Mouse (Mus musculus): ENCODE data around the gene Pdgfd. TPM values are rescaled to one million over a fixed set of nuclear protein-coding genes. Genes with fewer than 3 reads are reported as not detected.
A peak's percentile ranks its signal among the peaks of the same experiment; 100 is the strongest.

The Pdgfd gene
- 2.3 and 3.4 TPM in 2 replicates for polyA plus RNA-seq (2014; fragmentation: Nextera tagmentation; extraction: Ambion mirVana)

- Histone ChIP-seq H3K4me3 (ENCODE audit: low read depth, low read length) (peak within 1 kb of the TSS; percentile 37), H3K9ac (ENCODE audit: low read length) (peak within 1 kb of the TSS; percentile 54), H3K9me3 (ENCODE audit: control insufficient read depth, low read length) (no peaks in the 10 kb centered on the region), H3K27me3 (ENCODE audit: control insufficient read depth, insufficient read depth, low read length) (no peaks in the 10 kb centered on the region), H3K4me1 (replicated peaks; ENCODE audit: control insufficient read depth, insufficient read depth, low read length) (no peaks in the 10 kb centered on the region), H3K36me3 (ENCODE audit: control insufficient read depth, insufficient read depth, low read length) (no peaks in the 10 kb centered on the region), H3K27ac (ENCODE audit: low read depth, low read length) (no peak within 1 kb of the TSS), H3K4me2 (ENCODE audit: low read depth, low read length, severe bottlenecking) (peak within 1 kb of the TSS; percentile 63)
- 2% methylated on average over 32 of the region's 32 CpGs for WGBS
- ATAC-seq (replicated peaks; ENCODE audit: low FRiP score) (peak; percentile 94), DNase-seq (ENCODE audit: low spot score) (peak; percentile 84)
These were observed at the start of gene Pdgfd for GRCm38 (mm10) chr9:6168391-6169037. Gene Pdgfd (plus strand): TSS chr9:6168584.

- H3K9ac ChIP-seq (ENCODE audit: low read length) = no peak overlapping the region
These were observed 651 bp downstream of the Pdgfd start for GRCm38 (mm10) chr9:6169038-6169431.

GRCm38 (mm10) chr9:6170962-6171361 is 2.6 kb downstream of the Pdgfd start:
- no peak for DNase-seq (ENCODE audit: low spot score)
- Histone ChIP-seq H3K4me1 (replicated peaks; ENCODE audit: control insufficient read depth, insufficient read depth, low read length) (no peaks in the 10 kb centered on the region), H3K9me3 (ENCODE audit: control insufficient read depth, low read length) (no peaks in the 10 kb centered on the region), H3K27me3 (ENCODE audit: control insufficient read depth, insufficient read depth, low read length) (no peaks in the 10 kb centered on the region), H3K9ac (ENCODE audit: low read length) (no peak overlapping the region), H3K36me3 (ENCODE audit: control insufficient read depth, insufficient read depth, low read length) (no peaks in the 10 kb centered on the region), H3K27ac (ENCODE audit: low read depth, low read length) (no peak overlapping the region), H3K4me2 (ENCODE audit: low read depth, low read length, severe bottlenecking) (no peak overlapping the region), H3K4me3 (ENCODE audit: low read depth, low read length) (no peak overlapping the region)
- 90% methylated on average over 9 of the region's 9 CpGs for WGBS
- no peak for ATAC-seq (replicated peaks; ENCODE audit: low FRiP score)

More at GRCm38 (mm10) chr9:6169038-6169431, 651 bp downstream of the Pdgfd start:
- H3K4me2 ChIP-seq (ENCODE audit: low read depth, low read length, severe bottlenecking) = peak overlapping the region; percentile 63
- no peaks in the 10 kb centered on the region for H3K4me1 ChIP-seq (replicated peaks; ENCODE audit: control insufficient read depth, insufficient read depth, low read length)
- H3K27ac ChIP-seq (ENCODE audit: low read depth, low read length) = no peak overlapping the region
- ATAC-seq (replicated peaks; ENCODE audit: low FRiP score) (peak; percentile 64), DNase-seq (ENCODE audit: low spot score) (no peak)
- H3K36me3 ChIP-seq (ENCODE audit: control insufficient read depth, insufficient read depth, low read length) = no peaks in the 10 kb centered on the region
- no peaks in the 10 kb centered on the region for H3K27me3 ChIP-seq (ENCODE audit: control insufficient read depth, insufficient read depth, low read length)
- 62% methylated on average over 3 of the region's 3 CpGs for WGBS
- H3K9me3 ChIP-seq (ENCODE audit: control insufficient read depth, low read length) = no peaks in the 10 kb centered on the region
- peak overlapping the region; percentile 37 for H3K4me3 ChIP-seq (ENCODE audit: low read depth, low read length)

- Histone ChIP-seq H3K9ac (ENCODE audit: low read length) (no peak overlapping the region), H3K4me3 (ENCODE audit: low read depth, low read length) (no peak overlapping the region), H3K27me3 (ENCODE audit: control insufficient read depth, insufficient read depth, low read length) (no peaks in the 10 kb centered on the region), H3K9me3 (ENCODE audit: control insufficient read depth, low read length) (no peaks in the 10 kb centered on the region), H3K27ac (ENCODE audit: low read depth, low read length) (no peak overlapping the region), H3K4me1 (replicated peaks; ENCODE audit: control insufficient read depth, insufficient read depth, low read length) (no peaks in the 10 kb centered on the region), H3K4me2 (ENCODE audit: low read depth, low read length, severe bottlenecking) (no peak overlapping the region), H3K36me3 (ENCODE audit: control insufficient read depth, insufficient read depth, low read length) (no peaks in the 10 kb centered on the region)
- DNase-seq (ENCODE audit: low spot score) (no peak), ATAC-seq (replicated peaks; ENCODE audit: low FRiP score) (no peak)
- 93% methylated on average over 1 of the region's 1 CpGs for WGBS
These were observed 4.9 kb downstream of the Pdgfd start for GRCm38 (mm10) chr9:6173276-6173675.

GRCm38 (mm10) chr9:6175731-6176130 is 7.3 kb downstream of the Pdgfd start:
- 90% methylated on average over 4 of the region's 4 CpGs for WGBS
- no peaks in the 10 kb centered on the region for H3K27me3 ChIP-seq (ENCODE audit: control insufficient read depth, insufficient read depth, low read length)
- H3K4me2 ChIP-seq (ENCODE audit: low read depth, low read length, severe bottlenecking) = no peak overlapping the region
- H3K9me3 ChIP-seq (ENCODE audit: control insufficient read depth, low read length) = no peaks in the 10 kb centered on the region
- ATAC-seq (replicated peaks; ENCODE audit: low FRiP score) (no peak), DNase-seq (ENCODE audit: low spot score) (no peak)
- no peaks in the 10 kb centered on the region for H3K36me3 ChIP-seq (ENCODE audit: control insufficient read depth, insufficient read depth, low read length)
- H3K9ac ChIP-seq (ENCODE audit: low read length) = no peak overlapping the region
- no peak overlapping the region for H3K27ac ChIP-seq (ENCODE audit: low read depth, low read length)
- no peaks in the 10 kb centered on the region for H3K4me1 ChIP-seq (replicated peaks; ENCODE audit: control insufficient read depth, insufficient read depth, low read length)
- H3K4me3 ChIP-seq (ENCODE audit: low read depth, low read length) = no peak overlapping the region

- Histone ChIP-seq H3K27ac (ENCODE audit: low read depth, low read length) (no peak overlapping the region), H3K9ac (ENCODE audit: low read length) (no peak overlapping the region), H3K4me1 (replicated peaks; ENCODE audit: control insufficient read depth, insufficient read depth, low read length) (no peaks in the 10 kb centered on the region), H3K4me2 (ENCODE audit: low read depth, low read length, severe bottlenecking) (no peak overlapping the region), H3K36me3 (ENCODE audit: control insufficient read depth, insufficient read depth, low read length) (no peaks in the 10 kb centered on the region), H3K4me3 (ENCODE audit: low read depth, low read length) (no peak overlapping the region), H3K9me3 (ENCODE audit: control insufficient read depth, low read length) (no peaks in the 10 kb centered on the region), H3K27me3 (ENCODE audit: control insufficient read depth, insufficient read depth, low read length) (no peaks in the 10 kb centered on the region)
- DNase-seq (ENCODE audit: low spot score) (no peak), ATAC-seq (replicated peaks; ENCODE audit: low FRiP score) (no peak)
- WGBS = 92% methylated on average over 3 of the region's 3 CpGs
These were observed 14.0 kb downstream of the Pdgfd start for GRCm38 (mm10) chr9:6182307-6182923.

GRCm38 (mm10) chr9:6187955-6188354 is 19.6 kb downstream of the Pdgfd start:
- H3K4me3 ChIP-seq (ENCODE audit: low read depth, low read length) = no peak overlapping the region
- no peaks in the 10 kb centered on the region for H3K36me3 ChIP-seq (ENCODE audit: control insufficient read depth, insufficient read depth, low read length)
- no peak overlapping the region for H3K4me2 ChIP-seq (ENCODE audit: low read depth, low read length, severe bottlenecking)
- no peaks in the 10 kb centered on the region for H3K27me3 ChIP-seq (ENCODE audit: control insufficient read depth, insufficient read depth, low read length)
- no peak for DNase-seq (ENCODE audit: low spot score)
- 4% methylated on average over 3 of the region's 3 CpGs for WGBS
- no peak overlapping the region for H3K27ac ChIP-seq (ENCODE audit: low read depth, low read length)
- no peaks in the 10 kb centered on the region for H3K4me1 ChIP-seq (replicated peaks; ENCODE audit: control insufficient read depth, insufficient read depth, low read length)
- no peak overlapping the region for H3K9ac ChIP-seq (ENCODE audit: low read length)
- no peaks in the 10 kb centered on the region for H3K9me3 ChIP-seq (ENCODE audit: control insufficient read depth, low read length)
- no peak for ATAC-seq (replicated peaks; ENCODE audit: low FRiP score)

- Histone ChIP-seq H3K36me3 (ENCODE audit: control insufficient read depth, insufficient read depth, low read length) (no peaks in the 10 kb centered on the region), H3K27me3 (ENCODE audit: control insufficient read depth, insufficient read depth, low read length) (no peaks in the 10 kb centered on the region), H3K4me3 (ENCODE audit: low read depth, low read length) (no peak overlapping the region), H3K27ac (ENCODE audit: low read depth, low read length) (no peak overlapping the region), H3K9me3 (ENCODE audit: control insufficient read depth, low read length) (no peaks in the 10 kb centered on the region), H3K9ac (ENCODE audit: low read length) (no peak overlapping the region), H3K4me2 (ENCODE audit: low read depth, low read length, severe bottlenecking) (no peak overlapping the region), H3K4me1 (replicated peaks; ENCODE audit: control insufficient read depth, insufficient read depth, low read length) (no peaks in the 10 kb centered on the region)
- DNase-seq (ENCODE audit: low spot score) (no peak), ATAC-seq (replicated peaks; ENCODE audit: low FRiP score) (no peak)
- 41% methylated on average over 1 of the region's 1 CpGs for WGBS
These were observed 25.0 kb downstream of the Pdgfd start for GRCm38 (mm10) chr9:6193352-6193751.

- 75% methylated on average over 5 of the region's 5 CpGs for WGBS
- DNase-seq (ENCODE audit: low spot score) = no peak
- no peak for ATAC-seq (replicated peaks; ENCODE audit: low FRiP score)
- Histone ChIP-seq H3K27me3 (ENCODE audit: control insufficient read depth, insufficient read depth, low read length) (no peaks in the 10 kb centered on the region), H3K27ac (ENCODE audit: low read depth, low read length) (no peak overlapping the region), H3K9me3 (ENCODE audit: control insufficient read depth, low read length) (no peaks in the 10 kb centered on the region), H3K36me3 (ENCODE audit: control insufficient read depth, insufficient read depth, low read length) (no peaks in the 10 kb centered on the region), H3K4me2 (ENCODE audit: low read depth, low read length, severe bottlenecking) (no peak overlapping the region), H3K4me1 (replicated peaks; ENCODE audit: control insufficient read depth, insufficient read depth, low read length) (no peaks in the 10 kb centered on the region), H3K4me3 (ENCODE audit: low read depth, low read length) (no peak overlapping the region), H3K9ac (ENCODE audit: low read length) (no peak overlapping the region)
These were observed 44.5 kb downstream of the Pdgfd start for GRCm38 (mm10) chr9:6212862-6213261.
